Mouse (Mus musculus): Measurements from ENCODE around the gene Zbed5. TPM values are rescaled to one million over a fixed set of nuclear protein-coding genes. Genes with fewer than 3 reads are reported as not detected.

Gene Zbed5
- polyA plus RNA-seq (2016; fragmentation: Nextera tagmentation; extraction: Ambion mirVana) = 5.6 and 5.8 TPM in 2 replicates

GRCm38 (mm10) chr5:129895198-129896088 lies at the start of gene Zbed5:
TSS of gene Zbed5 (plus strand) at chr5:129895723.
- H3K36me3 ChIP-seq (replicated peaks) = no peaks in the 10 kb centered on the region
- WGBS = 2% methylated on average over 44 of the region's 44 CpGs
- H3K9me3 ChIP-seq = no peaks in the 10 kb centered on the region
- H3K27ac ChIP-seq = peak within 1 kb of the TSS; percentile 76
- peak within 1 kb of the TSS; percentile 73 for H3K4me3 ChIP-seq
- DNase-seq (ENCODE audit: extremely low spot score, low spot score) = peak; percentile 90
- H3K4me1 ChIP-seq = peaks cover 16% of the 10 kb centered on the region
- no peaks in the 10 kb centered on the region for H3K27me3 ChIP-seq (ENCODE audit: poor library complexity, severe bottlenecking)

- DNase-seq (ENCODE audit: extremely low spot score, low spot score) = peak; percentile 95
- 16% methylated on average over 22 of the region's 22 CpGs for WGBS
- H3K4me3 ChIP-seq = peak within 1 kb of the TSS; percentile 66
Measured at GRCm38 (mm10) chr5:129846752-129847557, 48.6 kb upstream of the Zbed5 start, which contains the start of gene Sumf2. TSS of gene Sumf2 (plus strand) at chr5:129846986.

GRCm38 (mm10) chr5:129847558-129847820 lies 48.0 kb upstream of the Zbed5 start:
- 68% methylated on average over 8 of the region's 8 CpGs for whole genome bisulfite sequencing
- Histone ChIP-seq H3K27ac (peak overlapping the region; percentile 87), H3K4me3 (peak overlapping the region; percentile 66), H3K9me3 (peaks cover 3% of the 10 kb centered on the region; the same call in 1 of the 2 replicates), H3K4me1 (peaks cover 11% of the 10 kb centered on the region), H3K36me3 (replicated peaks) (peaks cover 53% of the 10 kb centered on the region), H3K27me3 (ENCODE audit: poor library complexity, severe bottlenecking) (no peaks in the 10 kb centered on the region)
- DNase-seq (ENCODE audit: extremely low spot score, low spot score) = no peak

More at GRCm38 (mm10) chr5:129846752-129847557, 48.6 kb upstream of the Zbed5 start, which contains the start of gene Sumf2:
- peaks cover 51% of the 10 kb centered on the region for H3K36me3 ChIP-seq (replicated peaks)
- peaks cover 11% of the 10 kb centered on the region for H3K4me1 ChIP-seq
- peaks cover 3% of the 10 kb centered on the region; the same call in 1 of the 2 replicates for H3K9me3 ChIP-seq
- no peaks in the 10 kb centered on the region for H3K27me3 ChIP-seq (ENCODE audit: poor library complexity, severe bottlenecking)
- H3K27ac ChIP-seq = peak within 1 kb of the TSS; percentile 87

- no peak overlapping the region for H3K27ac ChIP-seq
- H3K4me1 ChIP-seq = no peaks in the 10 kb centered on the region
- peaks cover 80% of the 10 kb centered on the region for H3K36me3 ChIP-seq (replicated peaks)
- no peaks in the 10 kb centered on the region for H3K9me3 ChIP-seq
- no peak for DNase-seq (ENCODE audit: extremely low spot score, low spot score)
- no peak overlapping the region for H3K4me3 ChIP-seq
- 51% methylated on average over 5 of the region's 5 CpGs for WGBS
- no peaks in the 10 kb centered on the region for H3K27me3 ChIP-seq (ENCODE audit: poor library complexity, severe bottlenecking)
Measured at GRCm38 (mm10) chr5:129855163-129855562, 40.4 kb upstream of the Zbed5 start.

- DNase-seq (ENCODE audit: extremely low spot score, low spot score) = no peak
- Histone ChIP-seq H3K27ac (no peak overlapping the region), H3K9me3 (no peaks in the 10 kb centered on the region), H3K4me3 (no peak overlapping the region), H3K27me3 (ENCODE audit: poor library complexity, severe bottlenecking) (no peaks in the 10 kb centered on the region), H3K4me1 (no peaks in the 10 kb centered on the region), H3K36me3 (replicated peaks) (peaks cover 86% of the 10 kb centered on the region)
- 84% methylated on average over 5 of the region's 5 CpGs for WGBS
Measured at GRCm38 (mm10) chr5:129856414-129856813, 39.1 kb upstream of the Zbed5 start.

- Histone ChIP-seq H3K36me3 (replicated peaks) (peaks cover 52% of the 10 kb centered on the region), H3K27ac (no peak overlapping the region), H3K4me3 (no peak overlapping the region), H3K4me1 (peaks cover 5% of the 10 kb centered on the region), H3K27me3 (ENCODE audit: poor library complexity, severe bottlenecking) (no peaks in the 10 kb centered on the region), H3K9me3 (no peaks in the 10 kb centered on the region)
- DNase-seq (ENCODE audit: extremely low spot score, low spot score) = no peak
- WGBS = 95% methylated on average over 6 of the region's 6 CpGs
Measured at GRCm38 (mm10) chr5:129862325-129862724, 33.2 kb upstream of the Zbed5 start.

GRCm38 (mm10) chr5:129864467-129864866 lies 31.1 kb upstream of the Zbed5 start:
- H3K27me3 ChIP-seq (ENCODE audit: poor library complexity, severe bottlenecking) = no peaks in the 10 kb centered on the region

GRCm38 (mm10) chr5:129865841-129866240 lies 29.7 kb upstream of the Zbed5 start:
- WGBS = 86% methylated on average over 12 of the region's 12 CpGs
- Histone ChIP-seq H3K9me3 (no peaks in the 10 kb centered on the region), H3K36me3 (replicated peaks) (peaks cover 21% of the 10 kb centered on the region), H3K27ac (no peak overlapping the region), H3K4me1 (peaks cover 5% of the 10 kb centered on the region), H3K4me3 (no peak overlapping the region), H3K27me3 (ENCODE audit: poor library complexity, severe bottlenecking) (no peaks in the 10 kb centered on the region)
- DNase-seq (ENCODE audit: extremely low spot score, low spot score) = no peak

More at GRCm38 (mm10) chr5:129864467-129864866, 31.1 kb upstream of the Zbed5 start:
- Histone ChIP-seq H3K4me1 (peaks cover 5% of the 10 kb centered on the region), H3K36me3 (replicated peaks) (peaks cover 35% of the 10 kb centered on the region), H3K27ac (no peak overlapping the region), H3K9me3 (no peaks in the 10 kb centered on the region), H3K4me3 (peak overlapping the region; percentile 18; the same call in 1 of the 2 replicates)
- WGBS = 15% methylated on average over 18 of the region's 18 CpGs
- peak; percentile 26 for DNase-seq (ENCODE audit: extremely low spot score, low spot score)

GRCm38 (mm10) chr5:129869238-129869995 lies 26.1 kb upstream of the Zbed5 start:
- Histone ChIP-seq H3K4me1 (peaks cover 1% of the 10 kb centered on the region), H3K27me3 (ENCODE audit: poor library complexity, severe bottlenecking) (no peaks in the 10 kb centered on the region), H3K27ac (no peak overlapping the region), H3K4me3 (no peak overlapping the region), H3K9me3 (no peaks in the 10 kb centered on the region), H3K36me3 (replicated peaks) (no peaks in the 10 kb centered on the region)
- DNase-seq (ENCODE audit: extremely low spot score, low spot score) = no peak
- WGBS = 90% methylated on average over 19 of the region's 19 CpGs

GRCm38 (mm10) chr5:129871238-129871637 lies 24.3 kb upstream of the Zbed5 start:
- no peaks in the 10 kb centered on the region for H3K27me3 ChIP-seq (ENCODE audit: poor library complexity, severe bottlenecking)
- H3K9me3 ChIP-seq = no peaks in the 10 kb centered on the region
- no peak for DNase-seq (ENCODE audit: extremely low spot score, low spot score)
- H3K27ac ChIP-seq = no peak overlapping the region
- 87% methylated on average over 2 of the region's 2 CpGs for WGBS
- no peak overlapping the region for H3K4me3 ChIP-seq
- no peaks in the 10 kb centered on the region for H3K36me3 ChIP-seq (replicated peaks)
- no peaks in the 10 kb centered on the region for H3K4me1 ChIP-seq

- H3K36me3 ChIP-seq (replicated peaks) = no peaks in the 10 kb centered on the region
- no peaks in the 10 kb centered on the region for H3K27me3 ChIP-seq (ENCODE audit: poor library complexity, severe bottlenecking)
- no peak overlapping the region for H3K27ac ChIP-seq
- H3K4me1 ChIP-seq = no peaks in the 10 kb centered on the region
- DNase-seq (ENCODE audit: extremely low spot score, low spot score) = no peak
- no peak overlapping the region for H3K4me3 ChIP-seq
- H3K9me3 ChIP-seq = no peaks in the 10 kb centered on the region
- 89% methylated on average over 12 of the region's 12 CpGs for WGBS
Measured at GRCm38 (mm10) chr5:129873942-129874341, 21.6 kb upstream of the Zbed5 start.

- no peaks in the 10 kb centered on the region for H3K4me1 ChIP-seq
- peaks cover 6% of the 10 kb centered on the region for H3K36me3 ChIP-seq (replicated peaks)
- no peak overlapping the region for H3K27ac ChIP-seq
- no peaks in the 10 kb centered on the region for H3K9me3 ChIP-seq
- H3K27me3 ChIP-seq (ENCODE audit: poor library complexity, severe bottlenecking) = no peaks in the 10 kb centered on the region
- H3K4me3 ChIP-seq = no peak overlapping the region
- 75% methylated on average over 11 of the region's 11 CpGs for WGBS
- no peak for DNase-seq (ENCODE audit: extremely low spot score, low spot score)
Measured at GRCm38 (mm10) chr5:129875098-129875497, 20.4 kb upstream of the Zbed5 start.

Data from forebrain, embryonic 10.5 days (tissue).